Mouse (Mus musculus) heart, postnatal 25 days (tissue): ENCODE data around the gene Golgb1. TPM values are rescaled to one million over a fixed set of nuclear protein-coding genes. Genes with fewer than 3 reads are reported as not detected.

Source experiments
- DNase-seq: peaks from one replicate; pipeline ENCODE4 v3.0.0; 2022; ENCODE audit warnings: low spot score
- intact Hi-C: fragments of 180-260 bp; cut with DNase I; formaldehyde crosslinking; loops from one replicate; pipeline ENCODE4 v1.15.1; 2025
- total RNA-seq, 2 experiments: library from RNA; stranded (reverse); gene quantifications; 2 replicates each; pipeline ENCODE4 v1.2.3; 2021

The Golgb1 gene
- total RNA-seq, 2 experiments from 2014 or later: 37.9 to 43.5 TPM

GRCm38 (mm10) chr16:36912311-36912710, 37.4 kb downstream of the Golgb1 start:
- no peak for DNase-seq
- intact Hi-C loops: no loop called here

GRCm38 (mm10) chr16:36914195-36914594, 39.3 kb downstream of the Golgb1 start:
- no peak for DNase-seq
- intact Hi-C loops: no loop called here

- intact Hi-C loops: no loop called here
Observed at GRCm38 (mm10) chr16:36918505-36918904, 43.6 kb downstream of the Golgb1 start.

GRCm38 (mm10) chr16:36920410-36920809, 45.5 kb downstream of the Golgb1 start:
- no peak for DNase-seq
- intact Hi-C loops: no loop called here

More at GRCm38 (mm10) chr16:36918505-36918904, 43.6 kb downstream of the Golgb1 start:
- no peak for DNase-seq

- intact Hi-C loops: no loop called here
- no peak for DNase-seq
Observed at GRCm38 (mm10) chr16:36921067-36921613, 46.2 kb downstream of the Golgb1 start.

GRCm38 (mm10) chr16:36921980-36922379, 47.0 kb downstream of the Golgb1 start:
- no peak for DNase-seq
- intact Hi-C loops: no loop called here

- no peak for DNase-seq
- intact Hi-C loops: no loop called here
Observed at GRCm38 (mm10) chr16:36924312-36924711, 49.4 kb downstream of the Golgb1 start.

- no peak for DNase-seq
- intact Hi-C loops: no loop called here
Observed at GRCm38 (mm10) chr16:36925351-36925750, 50.4 kb downstream of the Golgb1 start.

GRCm38 (mm10) chr16:36925797-36926196, 50.9 kb downstream of the Golgb1 start:
- intact Hi-C loops: no loop called here
- no peak for DNase-seq

GRCm38 (mm10) chr16:36926514-36927447, 51.8 kb downstream of the Golgb1 start:
- no peak for DNase-seq
- intact Hi-C loops: no loop called here

- DNase-seq: no peak
- intact Hi-C loops: no loop called here
Observed at GRCm38 (mm10) chr16:36927495-36928105, 52.7 kb downstream of the Golgb1 start.

- intact Hi-C loops: no loop called here
- no peak for DNase-seq
Observed at GRCm38 (mm10) chr16:36928106-36928500, 53.2 kb downstream of the Golgb1 start.

- intact Hi-C loops: no loop called here
- no peak for DNase-seq
Observed at GRCm38 (mm10) chr16:36929216-36929615, 54.3 kb downstream of the Golgb1 start.

GRCm38 (mm10) chr16:36930231-36931136, 55.5 kb downstream of the Golgb1 start:
- no peak for DNase-seq
- intact Hi-C loops: no loop called here

GRCm38 (mm10) chr16:36931381-36931780, 56.4 kb downstream of the Golgb1 start:
- no peak for DNase-seq
- intact Hi-C loops: no loop called here

GRCm38 (mm10) chr16:36931976-36932375, 57.0 kb downstream of the Golgb1 start:
- no peak for DNase-seq
- intact Hi-C loops: no loop called here

GRCm38 (mm10) chr16:36932546-36932945, 57.6 kb downstream of the Golgb1 start:
- DNase-seq: no peak
- intact Hi-C loops: no loop called here

- DNase-seq: no peak
- intact Hi-C loops: no loop called here
Observed at GRCm38 (mm10) chr16:36934131-36934840, 59.3 kb downstream of the Golgb1 start.
